Mouse (Mus musculus): ENCODE data around the gene Gm10837. TPM values are rescaled to one million over a fixed set of nuclear protein-coding genes. Genes with fewer than 3 reads are reported as not detected.

Gene Gm10837
- polyA plus RNA-seq (2015; fragmentation: Nextera tagmentation; extraction: Ambion mirVana): not detected in 2 replicates

DNA sequence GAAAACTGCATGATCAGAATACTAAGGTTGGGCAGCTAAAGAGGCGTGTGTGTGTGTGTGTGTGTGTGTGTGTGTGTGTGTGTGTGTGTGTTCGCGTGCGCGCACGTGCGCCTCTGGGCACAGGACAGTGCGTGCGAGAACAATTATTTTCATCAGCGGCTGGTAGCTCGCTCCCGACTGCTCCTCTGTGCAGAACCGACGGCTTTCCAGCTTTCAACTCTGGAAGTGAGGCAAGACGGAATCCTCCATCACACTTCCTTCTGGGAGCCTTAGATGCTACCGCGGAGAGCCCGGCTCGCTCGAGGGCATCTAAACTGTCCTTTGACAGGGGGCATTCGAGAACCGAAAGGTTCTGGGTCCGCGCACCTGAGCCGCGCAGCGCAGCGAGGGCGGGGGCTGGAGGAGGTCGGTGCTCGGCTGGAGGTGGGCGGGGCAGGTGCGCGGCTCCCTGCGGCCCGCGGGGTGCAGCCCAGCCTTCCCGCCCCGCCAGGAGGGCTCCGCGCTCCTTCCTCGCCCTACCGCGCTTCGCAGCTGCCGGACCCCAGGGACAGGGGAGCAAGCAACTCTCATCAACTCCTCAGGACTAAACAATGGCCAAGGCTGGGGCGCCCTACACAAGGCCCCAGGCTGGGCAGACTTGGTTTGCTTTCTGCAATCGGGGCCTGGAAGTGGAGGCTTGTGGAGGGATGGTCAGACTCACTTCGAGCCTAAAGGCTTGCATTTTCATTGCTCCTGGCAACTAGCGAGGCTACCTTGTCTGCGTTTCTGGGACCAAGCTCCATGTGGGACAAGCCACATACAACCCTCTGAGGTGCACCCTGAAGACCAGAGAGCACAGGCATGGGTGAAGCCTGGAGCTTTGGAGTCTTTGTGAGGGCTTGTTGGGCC lies at the start of gene Gm10837:
Gm10837 (plus strand) TSS at position 146 of the 888 bp plus-strand sequence.
- Histone ChIP-seq H3K4me1 (ENCODE audit: insufficient read depth) (peaks cover 5% of the 10 kb centered on the region), H3K9ac (replicated peaks) (no peak within 1 kb of the TSS), H3K9me3 (ENCODE audit: low read length) (no peaks in the 10 kb centered on the region), H3K4me2 (ENCODE audit: low read depth, low read length) (peak within 1 kb of the TSS; percentile 62), H3K4me3 (ENCODE audit: low read depth, low read length) (peak within 1 kb of the TSS; percentile 32), H3K27me3 (ENCODE audit: insufficient read depth, low read length) (peaks cover 55% of the 10 kb centered on the region), H3K36me3 (replicated peaks; ENCODE audit: insufficient read depth, low read length) (no peaks in the 10 kb centered on the region), H3K27ac (ENCODE audit: low read depth) (no peak within 1 kb of the TSS)
- peak; percentile 35; the same call in 1 of the 2 replicates for ATAC-seq
- TF ChIP-seq EP300 (IDR thresholded peaks at IDR 0.05; ENCODE audit: low read depth) (no peak), CTCF (IDR thresholded peaks at IDR 0.05; ENCODE audit: low read depth) (no peak)
- WGBS (ENCODE audit: insufficient replicate concordance): 3% methylated on average over 51 of the region's 51 CpGs
- DNase-seq: no peak

DNA sequence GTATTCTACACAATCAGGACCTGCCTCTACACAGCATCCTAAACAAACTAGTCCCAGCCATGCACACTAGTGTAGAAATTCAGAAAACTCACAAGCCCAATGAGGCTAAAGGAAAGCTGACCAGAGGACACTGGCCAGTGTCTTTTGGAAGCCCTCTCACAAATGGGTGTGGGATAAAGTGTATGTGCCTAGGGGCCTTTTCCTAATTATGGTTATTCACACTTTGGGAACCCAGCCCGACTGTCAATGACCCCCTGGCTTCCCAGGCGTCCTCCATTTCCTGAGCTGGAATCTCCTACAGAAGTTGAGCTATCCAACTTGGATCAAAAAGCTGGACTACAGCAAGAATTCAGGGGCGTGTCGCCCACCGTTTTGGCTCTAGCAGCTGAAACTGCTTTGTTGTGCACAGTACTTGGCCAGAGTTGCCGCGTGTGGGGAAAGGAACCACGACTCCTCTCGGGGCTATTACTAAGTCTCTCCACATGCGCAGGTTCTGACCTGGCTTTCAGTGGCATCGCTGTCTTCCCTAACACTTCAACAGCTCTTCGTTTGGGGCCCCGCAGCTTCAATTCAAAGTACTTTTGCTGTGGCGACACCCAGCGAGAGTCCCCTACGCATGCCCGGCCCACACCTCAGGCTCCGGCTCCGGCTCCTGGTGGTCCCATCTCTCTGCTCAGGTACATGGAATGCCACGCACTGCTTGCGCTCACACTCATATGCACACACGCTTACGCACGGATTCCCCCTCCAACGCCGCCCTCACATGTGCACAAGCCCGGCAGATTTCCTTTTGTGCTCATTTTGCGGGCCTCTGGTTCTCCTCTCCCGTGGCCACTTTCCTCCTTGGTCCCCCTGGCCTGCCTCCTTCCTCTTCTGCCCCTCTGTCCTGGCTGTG lies 40.5 kb upstream of the Gm10837 start:
- DNase-seq: no peak
- peaks cover 67% of the 10 kb centered on the region for H3K27me3 ChIP-seq (ENCODE audit: insufficient read depth, low read length)
- H3K4me3 ChIP-seq (ENCODE audit: low read depth, low read length): no peak overlapping the region
- H3K4me1 ChIP-seq (ENCODE audit: insufficient read depth): 0 out of 2 replicates have a peak, but pooled peaks cover 3% of the 10 kb centered on the region
- no peaks in the 10 kb centered on the region for H3K9me3 ChIP-seq (ENCODE audit: low read length)
- WGBS (ENCODE audit: insufficient replicate concordance): 4% methylated on average over 29 of the region's 29 CpGs
- TF ChIP-seq EP300 (IDR thresholded peaks at IDR 0.05; ENCODE audit: low read depth) (no peak), CTCF (IDR thresholded peaks at IDR 0.05; ENCODE audit: low read depth) (no peak)
- no peak for ATAC-seq
- no peaks in the 10 kb centered on the region for H3K36me3 ChIP-seq (replicated peaks; ENCODE audit: insufficient read depth, low read length)
- no peak overlapping the region for H3K27ac ChIP-seq (ENCODE audit: low read depth)
- H3K4me2 ChIP-seq (ENCODE audit: low read depth, low read length): peak overlapping the region; percentile 63; the same call in 1 of the 2 replicates
- no peak overlapping the region for H3K9ac ChIP-seq (replicated peaks)

DNA sequence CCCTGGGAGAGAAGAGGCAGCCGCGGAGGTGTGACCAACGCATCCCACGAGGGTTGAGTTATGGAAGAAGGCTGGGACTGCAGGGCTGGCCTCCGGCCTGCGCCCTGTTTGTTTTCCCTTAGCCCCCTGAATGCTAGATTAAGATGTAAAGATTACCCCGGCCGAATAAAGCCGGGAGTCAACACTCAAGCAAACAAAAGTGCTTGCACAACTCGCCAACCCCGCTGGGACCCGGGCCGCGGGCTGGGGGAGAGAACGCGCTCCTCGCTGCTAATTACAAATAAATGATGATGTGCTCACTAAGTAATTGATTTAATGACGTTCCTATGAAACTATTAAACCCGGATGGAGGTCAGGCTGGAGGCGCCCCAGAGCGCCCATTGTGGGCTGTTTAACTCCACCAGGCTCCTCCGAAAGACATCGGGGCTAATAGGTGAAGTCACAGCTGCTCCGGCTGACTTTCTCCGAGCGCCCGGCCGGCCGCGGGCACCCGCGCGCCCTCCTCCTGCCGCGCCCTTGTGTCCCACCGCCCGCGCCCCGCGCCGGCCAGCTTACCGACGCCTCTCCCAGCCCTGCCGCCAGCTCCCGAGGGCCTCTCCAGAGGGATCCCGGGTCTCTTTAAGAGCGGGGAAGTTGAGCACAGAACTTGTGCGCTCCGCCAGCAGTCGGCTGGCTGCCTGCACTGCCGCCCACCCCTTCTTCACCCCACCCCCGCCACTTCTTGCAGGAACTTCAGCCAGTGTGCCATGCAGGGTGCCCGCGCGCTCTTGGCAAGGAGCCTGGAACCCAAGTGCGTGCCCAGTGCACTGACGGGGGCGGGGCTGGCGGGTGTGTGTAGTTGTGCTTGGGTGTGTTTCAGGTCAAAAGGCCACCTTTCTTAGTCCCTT lies 39.6 kb upstream of the Gm10837 start, which contains the start of gene Gm5089:
Gm5089 (minus strand) TSS at position 620 of the 887 bp plus-strand sequence.
- ATAC-seq: no peak
- Histone ChIP-seq H3K27ac (ENCODE audit: low read depth) (no peak within 1 kb of the TSS), H3K4me2 (ENCODE audit: low read depth, low read length) (peak within 1 kb of the TSS; percentile 63), H3K9ac (replicated peaks) (no peak within 1 kb of the TSS), H3K9me3 (ENCODE audit: low read length) (no peaks in the 10 kb centered on the region), H3K36me3 (replicated peaks; ENCODE audit: insufficient read depth, low read length) (no peaks in the 10 kb centered on the region), H3K4me3 (ENCODE audit: low read depth, low read length) (peak within 1 kb of the TSS; percentile 27), H3K4me1 (ENCODE audit: insufficient read depth) (0 out of 2 replicates have a peak, but pooled peaks cover 3% of the 10 kb centered on the region), H3K27me3 (ENCODE audit: insufficient read depth, low read length) (peaks cover 75% of the 10 kb centered on the region)
- TF ChIP-seq CTCF (IDR thresholded peaks at IDR 0.05; ENCODE audit: low read depth): no peak
- TF ChIP-seq EP300 (IDR thresholded peaks at IDR 0.05; ENCODE audit: low read depth): no peak
- 2% methylated on average over 59 of the region's 59 CpGs for WGBS (ENCODE audit: insufficient replicate concordance)
- DNase-seq: no peak

DNA sequence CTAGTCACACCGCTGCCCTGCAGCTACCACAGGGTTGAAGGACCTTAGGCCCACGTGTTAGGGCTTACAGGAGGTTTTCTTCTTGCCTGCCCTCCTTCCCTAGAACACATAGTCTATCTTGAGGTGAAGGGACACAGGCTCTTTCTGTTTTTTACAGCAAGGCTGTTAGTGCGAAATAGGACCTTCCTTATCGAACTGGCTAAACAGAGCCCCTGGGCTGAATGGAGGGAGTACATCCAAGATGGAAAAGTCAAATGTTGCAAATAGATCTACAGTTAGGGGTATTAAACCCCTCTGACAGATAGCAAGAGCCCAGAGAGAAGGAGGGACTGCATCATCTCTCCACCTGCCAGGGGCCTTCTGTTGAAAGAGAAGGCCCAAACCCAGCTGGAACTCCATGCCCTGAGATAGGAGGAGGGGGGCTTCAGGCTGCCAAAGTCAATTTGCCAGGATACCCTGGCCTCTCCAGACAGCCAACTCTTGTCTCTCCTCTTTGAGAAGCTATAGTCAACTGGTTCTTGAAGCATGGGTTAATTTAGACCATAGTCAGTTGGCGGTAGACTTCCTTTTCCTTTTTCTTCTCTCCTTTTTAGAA lies 38.7 kb upstream of the Gm10837 start:
- no peaks in the 10 kb centered on the region for H3K36me3 ChIP-seq (replicated peaks; ENCODE audit: insufficient read depth, low read length)
- no peak overlapping the region for H3K9ac ChIP-seq (replicated peaks)
- no peak for TF ChIP-seq EP300 (IDR thresholded peaks at IDR 0.05; ENCODE audit: low read depth)
- no peak for TF ChIP-seq CTCF (IDR thresholded peaks at IDR 0.05; ENCODE audit: low read depth)
- no peak overlapping the region for H3K4me2 ChIP-seq (ENCODE audit: low read depth, low read length)
- H3K4me3 ChIP-seq (ENCODE audit: low read depth, low read length): no peak overlapping the region
- no peak for DNase-seq
- no peaks in the 10 kb centered on the region for H3K9me3 ChIP-seq (ENCODE audit: low read length)
- H3K27ac ChIP-seq (ENCODE audit: low read depth): no peak overlapping the region
- WGBS (ENCODE audit: insufficient replicate concordance): 51% methylated on average over 5 of the region's 5 CpGs
- H3K27me3 ChIP-seq (ENCODE audit: insufficient read depth, low read length): peaks cover 81% of the 10 kb centered on the region
- H3K4me1 ChIP-seq (ENCODE audit: insufficient read depth): 0 out of 2 replicates have a peak, but pooled peaks cover 3% of the 10 kb centered on the region
- ATAC-seq: no peak

DNA sequence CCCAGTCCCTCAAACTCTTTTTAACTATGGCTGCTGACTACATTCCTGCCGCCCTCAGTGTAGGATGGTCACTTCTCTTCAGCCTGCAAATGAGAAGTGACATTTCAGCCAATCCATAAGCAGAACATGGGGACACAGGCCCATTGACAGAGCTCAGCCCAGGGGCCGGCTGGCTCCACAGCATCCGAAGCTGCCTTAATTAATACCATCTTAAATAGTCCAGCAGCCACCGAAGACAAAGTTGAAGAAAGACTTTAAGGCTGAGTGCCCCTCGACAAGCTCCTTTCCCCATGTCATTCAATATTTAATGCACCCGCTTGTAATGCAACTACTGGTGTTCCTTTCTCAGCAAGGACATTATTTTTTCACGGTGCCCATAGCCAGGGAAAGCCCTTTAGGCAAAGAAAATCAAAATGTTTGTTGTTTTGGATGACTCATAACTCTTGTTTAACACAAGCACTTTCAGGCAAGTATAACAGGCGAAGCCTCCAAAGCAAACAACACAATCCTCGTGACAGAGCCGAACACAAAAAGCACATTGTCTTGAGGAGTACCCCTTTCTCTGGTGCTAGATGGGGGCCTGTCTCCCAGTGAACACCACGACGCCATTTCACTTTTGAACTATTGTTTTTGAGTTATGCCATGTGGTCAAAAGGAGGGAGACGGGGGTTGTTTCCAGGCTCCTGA lies 37.5 kb upstream of the Gm10837 start:
- WGBS (ENCODE audit: insufficient replicate concordance): 53% methylated on average over 13 of the region's 13 CpGs
- ATAC-seq (no peak), DNase-seq (no peak)
- Histone ChIP-seq H3K36me3 (replicated peaks; ENCODE audit: insufficient read depth, low read length) (no peaks in the 10 kb centered on the region), H3K27me3 (ENCODE audit: insufficient read depth, low read length) (peaks cover 76% of the 10 kb centered on the region), H3K9me3 (ENCODE audit: low read length) (no peaks in the 10 kb centered on the region), H3K4me2 (ENCODE audit: low read depth, low read length) (peak overlapping the region; percentile 62), H3K4me1 (ENCODE audit: insufficient read depth) (0 out of 2 replicates have a peak, but pooled peaks cover 3% of the 10 kb centered on the region), H3K27ac (ENCODE audit: low read depth) (no peak overlapping the region), H3K4me3 (ENCODE audit: low read depth, low read length) (peak overlapping the region; percentile 35; the same call in 1 of the 2 replicates), H3K9ac (replicated peaks) (no peak overlapping the region)
- TF ChIP-seq CTCF (IDR thresholded peaks at IDR 0.05; ENCODE audit: low read depth): no peak
- no peak for TF ChIP-seq EP300 (IDR thresholded peaks at IDR 0.05; ENCODE audit: low read depth)

All from liver, postnatal 0 days (tissue).